Mouse (Mus musculus) right cerebral cortex, postnatal 14 days (tissue): ENCODE measurements around the gene Gm14401.
"Not testable (repeated sequence)": the region's sequence is repeated elsewhere in the genome, so short reads cannot be mapped to it uniquely, and the experiment has no call there.

ENCODE experiments used
- DNase-seq: peaks from one replicate; pipeline ENCODE4 v3.0.0; 2022

The Gm14401 gene

GRCm38 (mm10) chr2:177073432-177074423 is at the start of gene Gm14401:
Gene Gm14401 (plus strand): TSS chr2:177074320.
- DNase-seq: not testable (repeated sequence)

DNA sequence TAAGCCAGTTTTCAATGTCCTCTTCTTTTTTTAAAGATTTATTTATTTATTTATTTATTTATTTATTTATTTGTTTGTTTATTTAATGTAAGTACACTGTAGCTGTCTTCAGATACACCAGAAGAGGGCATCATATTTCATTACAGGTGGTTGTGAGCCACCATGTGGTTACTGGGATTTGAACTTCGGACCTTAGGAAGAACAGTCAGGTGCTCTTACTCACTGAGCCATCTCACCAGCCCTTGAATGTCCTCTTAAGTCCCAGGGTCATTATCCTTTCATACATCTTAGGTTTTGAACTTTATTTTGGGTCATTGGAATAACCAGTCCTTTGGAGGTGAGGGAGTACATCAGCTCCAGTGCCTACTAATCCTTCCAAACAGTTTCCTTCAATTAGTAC is 1.3 kb upstream of the Gm14401 start:
- DNase-seq: not testable (repeated sequence)

DNA sequence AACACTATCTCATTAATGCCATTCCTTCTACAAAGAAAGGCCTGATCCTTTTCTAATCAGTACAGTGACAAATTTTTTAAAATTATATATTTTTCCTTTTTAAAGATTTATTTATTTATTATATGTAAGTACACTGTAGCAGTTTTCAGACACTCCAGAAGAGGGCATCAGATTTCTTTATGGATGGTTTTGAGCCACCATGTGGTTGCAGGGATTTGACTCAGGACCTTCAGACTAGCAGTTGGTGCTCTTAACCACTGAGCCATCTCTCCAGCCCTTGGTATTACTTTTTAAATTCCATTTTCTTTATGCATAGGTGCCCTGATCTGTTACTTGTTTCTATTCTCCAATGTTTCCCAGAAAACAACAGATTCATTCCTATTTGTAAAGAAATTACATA is 895 bp downstream of the Gm14401 start:
- not testable (repeated sequence) for DNase-seq

GRCm38 (mm10) chr2:177079866-177080265 is 5.7 kb downstream of the Gm14401 start:
- DNase-seq: not testable (repeated sequence)

DNA sequence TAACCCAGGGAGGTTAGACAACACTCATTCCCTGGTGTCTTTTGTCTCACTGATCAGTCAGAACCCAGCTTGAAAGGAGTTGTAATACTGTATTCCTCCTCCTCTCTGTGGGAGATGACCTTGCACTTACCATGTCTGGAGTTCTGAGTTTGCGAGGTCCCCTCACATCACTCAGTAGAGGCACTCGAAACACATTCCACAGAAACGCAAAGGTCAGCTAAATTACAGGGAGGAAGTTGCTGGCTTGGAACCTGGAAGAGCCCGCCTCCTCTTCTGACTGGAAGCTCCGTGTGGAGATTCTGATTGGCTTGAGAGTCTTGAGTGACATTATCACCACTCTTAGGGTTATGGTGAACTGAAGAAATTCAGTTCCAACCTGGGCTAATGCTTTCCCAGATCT is 35.0 kb downstream of the Gm14401 start:
- DNase-seq: not testable (repeated sequence)

- DNase-seq: not testable (repeated sequence)
These were observed 55.0 kb downstream of the Gm14401 start for GRCm38 (mm10) chr2:177129097-177129496.
